Mouse (Mus musculus) left cerebral cortex, postnatal 36 days (tissue): ENCODE data around the gene Clrn1. TPM values are rescaled to one million over a fixed set of nuclear protein-coding genes. Genes with fewer than 3 reads are reported as not detected.
"Not testable (repeated sequence)": the region's sequence is repeated elsewhere in the genome, so short reads cannot be mapped to it uniquely, and the experiment has no call there.

Source experiments
- DNase-seq, 2 experiments: peaks; one replicate each; pipeline ENCODE4 v3.0.0; 2021 to 2022; ENCODE audit warnings: low spot score in 2 of 2, mixed read lengths in 1 of 2
- intact Hi-C: fragments of 180-260 bp; cut with DNase I; formaldehyde crosslinking; loops from one replicate; pipeline ENCODE4 v1.15.1; 2025
- total RNA-seq, 2 experiments: library from RNA; stranded (reverse); gene quantifications; 2 replicates each; pipeline ENCODE4 v1.2.3; 2021

Clrn1 gene
- under 1 TPM; 0.77 to 0.99 TPM for total RNA-seq

DNA sequence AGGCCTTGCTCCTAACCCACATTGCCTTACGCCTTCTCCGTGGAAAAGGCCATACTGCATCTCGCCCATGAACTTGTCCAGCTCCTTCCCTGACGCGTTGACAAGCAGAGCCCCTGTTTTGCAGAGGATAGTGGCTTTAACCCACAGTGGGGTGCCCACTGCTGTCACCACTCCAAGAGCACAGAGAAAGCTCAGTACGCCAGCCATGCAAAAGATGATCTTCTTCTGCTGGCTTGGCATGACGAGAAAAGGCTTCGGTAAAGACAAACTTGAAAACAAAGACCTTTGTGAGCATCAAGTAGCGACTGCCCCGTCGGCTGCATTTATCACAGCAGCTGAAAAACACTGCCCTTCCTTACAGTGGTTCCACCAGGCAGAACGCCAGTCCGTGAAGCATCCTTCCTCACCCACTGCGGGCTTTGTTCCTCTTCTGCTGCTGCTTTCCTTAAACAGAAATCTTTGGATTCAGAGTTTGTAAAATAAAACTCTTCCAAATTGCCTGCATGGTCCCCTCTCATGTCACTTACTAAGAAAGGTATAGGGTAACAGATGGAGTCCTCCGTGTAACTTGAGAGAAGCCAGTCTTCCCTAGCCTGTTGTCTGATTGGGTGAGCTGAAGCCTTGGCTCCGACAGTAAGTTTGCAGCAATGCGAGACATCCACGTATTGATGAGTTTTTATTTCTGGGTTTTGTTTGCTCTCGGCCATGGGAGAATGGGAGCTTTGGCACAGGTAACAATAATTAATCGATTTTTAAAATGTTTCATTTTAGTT is at the start of gene Clrn1:
Gene Clrn1, minus strand, starts transcription at position 540 of the 773 bp plus-strand sequence.
- intact Hi-C loops: no loop called here
- DNase-seq: peak in 1 of 2 experiments; percentile 23

DNA sequence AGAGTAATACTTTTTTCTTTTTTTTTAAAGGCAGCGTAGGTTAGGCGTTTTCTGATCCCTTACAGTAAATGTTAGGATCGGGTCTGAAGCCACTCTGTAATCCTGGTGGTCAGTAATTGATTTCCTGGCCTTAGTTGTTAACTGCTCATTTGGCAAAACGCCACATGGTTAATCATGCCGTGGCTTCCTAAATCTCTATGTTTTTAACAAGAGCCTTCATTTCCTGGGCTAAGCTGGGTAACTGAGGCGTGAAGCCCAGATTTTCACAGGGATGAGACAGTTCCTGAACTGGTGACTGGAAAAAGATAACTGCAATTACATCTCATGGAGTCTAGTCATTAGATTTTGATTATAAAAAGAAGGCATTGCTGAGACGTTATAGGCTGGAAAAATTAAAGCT is 38.9 kb upstream of the Clrn1 start:
- no peak for DNase-seq
- intact Hi-C loops: no loop called here

- intact Hi-C loops: no loop called here
- DNase-seq: no peak
These were observed 38.0 kb upstream of the Clrn1 start for GRCm38 (mm10) chr3:58923140-58923539.

GRCm38 (mm10) chr3:58922636-58923035 is 37.5 kb upstream of the Clrn1 start:
- no peak for DNase-seq
- intact Hi-C loops: no loop called here

DNA sequence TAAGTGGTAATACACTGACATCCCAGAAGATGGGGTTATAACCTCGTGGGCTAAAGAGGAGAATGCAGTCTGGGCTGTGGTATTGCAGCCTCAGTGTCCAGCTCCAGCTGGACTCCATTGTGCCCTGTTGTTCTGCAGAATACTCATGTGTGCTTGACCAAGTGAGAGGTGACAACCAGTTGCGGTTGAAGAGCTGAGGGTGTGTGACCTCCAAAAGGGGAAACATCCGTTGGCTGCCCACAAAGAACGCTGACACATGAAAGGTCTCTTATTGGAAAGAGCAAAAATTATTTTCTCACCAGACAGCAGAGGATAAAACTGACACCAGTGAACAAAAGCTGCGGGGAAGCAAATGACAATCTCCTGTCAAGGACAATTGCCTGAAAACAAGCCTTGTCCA is 36.2 kb upstream of the Clrn1 start:
- intact Hi-C loops: no loop called here
- DNase-seq: no peak

DNA sequence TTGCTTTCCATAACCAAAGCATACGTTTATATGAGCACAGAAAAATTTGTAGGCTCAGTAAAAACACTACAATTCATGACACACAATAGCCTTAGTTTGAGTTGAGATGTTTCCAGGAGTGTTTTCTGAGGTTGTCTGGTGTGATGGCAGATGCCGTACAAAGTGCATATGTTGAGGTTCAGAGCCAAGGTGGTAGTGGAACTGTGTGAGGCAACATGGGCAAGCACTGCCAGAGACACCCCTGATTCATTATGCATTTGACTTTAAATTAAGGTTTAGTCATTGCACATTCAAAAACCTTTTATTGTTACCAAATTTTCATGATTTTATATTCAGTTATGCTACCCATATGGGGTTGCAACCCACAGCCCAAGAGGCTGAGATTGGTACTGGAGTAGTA is 19.5 kb upstream of the Clrn1 start:
- intact Hi-C loops: no loop called here
- DNase-seq: no peak

- intact Hi-C loops: no loop called here
- no peak for DNase-seq
These were observed 17.1 kb upstream of the Clrn1 start for GRCm38 (mm10) chr3:58902051-58902758.

- intact Hi-C loops: no loop called here
- no peak for DNase-seq
These were observed 10.0 kb upstream of the Clrn1 start for GRCm38 (mm10) chr3:58895131-58895530.

DNA sequence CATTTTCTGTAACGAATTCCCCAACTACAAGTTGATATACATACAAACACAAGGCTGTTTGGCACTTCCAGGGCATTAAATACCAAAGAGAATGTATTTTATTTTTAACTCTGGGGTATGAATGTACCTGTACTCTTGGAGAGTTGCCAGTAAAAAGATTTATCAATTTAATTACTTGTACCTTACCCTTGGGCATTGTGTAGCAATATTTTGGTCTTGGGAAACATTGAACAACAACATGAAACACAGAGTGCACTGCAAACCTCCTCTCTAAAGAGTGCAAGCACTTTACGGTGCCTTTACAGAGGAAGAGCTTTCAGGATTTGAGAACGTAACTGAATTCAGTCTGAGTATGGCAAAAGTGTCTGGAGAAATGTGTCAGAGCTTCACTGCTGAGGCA is 9.4 kb upstream of the Clrn1 start:
- DNase-seq: no peak
- intact Hi-C loops: no loop called here

GRCm38 (mm10) chr3:58889670-58890069 is 4.5 kb upstream of the Clrn1 start:
- intact Hi-C loops: no loop called here
- DNase-seq: no peak

GRCm38 (mm10) chr3:58888131-58888715 is 3.1 kb upstream of the Clrn1 start:
- intact Hi-C loops: no loop called here

DNA sequence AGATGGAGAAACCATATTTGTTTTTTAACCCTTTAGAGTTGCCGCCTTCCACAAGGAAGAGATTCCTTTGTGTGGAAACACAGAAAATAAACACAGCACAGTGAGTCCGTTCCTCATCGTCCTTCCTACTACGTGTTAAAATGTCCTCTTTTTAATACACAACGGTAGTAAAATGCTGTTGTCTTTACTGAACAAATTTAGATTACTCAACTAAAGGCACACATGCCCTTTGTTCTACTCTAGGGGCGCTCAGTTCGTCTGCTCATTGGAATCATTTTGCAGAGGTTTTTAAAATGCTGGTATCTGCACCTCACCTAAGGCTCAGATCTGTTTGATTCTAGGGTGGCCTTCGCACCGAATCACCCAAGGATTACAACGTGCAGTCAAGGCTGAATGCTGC is 2.6 kb upstream of the Clrn1 start:
- no peak for DNase-seq
- intact Hi-C loops: no loop called here

More at GRCm38 (mm10) chr3:58888131-58888715, 3.1 kb upstream of the Clrn1 start:
- no peak for DNase-seq

DNA sequence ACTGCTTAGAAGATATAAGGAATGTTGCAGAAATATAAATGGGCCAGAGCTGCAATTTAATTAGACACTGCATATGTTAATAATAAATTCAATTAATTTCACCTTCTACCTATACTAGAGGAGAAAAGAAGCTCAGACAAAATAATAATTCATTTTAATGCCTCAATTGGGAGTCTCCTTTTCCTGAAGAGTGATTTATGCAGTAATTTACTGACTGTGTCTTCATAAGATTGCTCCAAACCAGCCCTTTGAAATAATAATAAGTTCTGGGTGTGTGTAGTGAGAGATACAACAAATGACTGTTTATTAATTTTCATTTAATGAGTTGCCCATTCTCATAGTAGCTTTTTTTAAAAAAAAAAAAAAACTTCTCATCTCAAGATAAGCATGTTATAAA is 1.6 kb downstream of the Clrn1 start:
- intact Hi-C loops: no loop called here
- no peak for DNase-seq

- intact Hi-C loops: no loop called here
- peak in 1 of 2 experiments; percentile 7 for DNase-seq
These were observed 2.1 kb downstream of the Clrn1 start for GRCm38 (mm10) chr3:58882878-58883510.

- intact Hi-C loops: no loop called here
- no peak for DNase-seq
These were observed 4.1 kb downstream of the Clrn1 start for GRCm38 (mm10) chr3:58881016-58881415.

- no peak for DNase-seq
- intact Hi-C loops: no loop called here
These were observed 5.0 kb downstream of the Clrn1 start for GRCm38 (mm10) chr3:58880181-58880580.

- intact Hi-C loops: not testable (repeated sequence)
These were observed 13.3 kb downstream of the Clrn1 start for GRCm38 (mm10) chr3:58871882-58872281.

DNA sequence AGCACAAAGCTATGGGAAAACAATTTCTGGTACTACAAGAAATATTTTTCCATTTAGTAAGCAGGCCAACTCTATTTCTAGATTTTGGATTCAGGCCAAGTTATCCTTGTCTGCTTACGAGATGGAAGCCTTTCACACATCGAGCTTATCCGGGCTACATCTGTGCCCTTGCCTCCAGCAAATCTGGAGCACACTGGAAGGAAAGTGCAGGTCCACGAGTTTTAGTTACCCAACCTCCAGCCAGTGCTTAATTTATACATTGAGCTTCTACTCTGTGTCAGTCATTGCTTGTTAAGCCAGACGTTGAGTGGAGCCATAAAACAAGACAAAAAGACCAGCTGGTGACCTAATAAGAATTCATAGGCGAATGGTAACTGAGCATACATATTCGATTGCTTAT is 19.4 kb downstream of the Clrn1 start:
- DNase-seq: no peak
- intact Hi-C loops: no loop called here

More at GRCm38 (mm10) chr3:58871882-58872281, 13.3 kb downstream of the Clrn1 start:
- not testable (repeated sequence) for DNase-seq

- intact Hi-C loops: no loop called here
These were observed 22.2 kb downstream of the Clrn1 start for GRCm38 (mm10) chr3:58862976-58863375.

DNA sequence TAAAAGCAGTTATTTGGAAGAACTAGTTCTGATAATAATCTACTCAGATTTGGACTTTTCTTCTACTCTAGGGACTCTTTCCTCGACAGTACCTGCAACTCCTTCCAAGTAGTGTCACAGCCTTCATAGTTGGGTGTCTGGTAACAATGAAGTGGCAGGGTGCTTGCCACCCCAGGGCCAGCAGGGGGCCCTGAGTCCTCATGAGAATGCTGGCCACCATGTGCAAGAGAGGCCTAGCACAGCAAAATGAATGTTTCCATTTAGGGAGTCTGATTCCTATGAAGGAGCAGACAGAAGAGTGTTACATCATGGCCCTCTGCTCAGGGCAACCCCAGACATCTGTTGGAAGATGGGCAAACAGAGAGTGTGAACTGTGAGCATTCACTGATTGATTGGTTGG is 41.7 kb downstream of the Clrn1 start:
- DNase-seq: no peak

More at GRCm38 (mm10) chr3:58862976-58863375, 22.2 kb downstream of the Clrn1 start:
- DNase-seq: no peak

More for the DNA sequence above, 41.7 kb downstream of the Clrn1 start:
- intact Hi-C loops: no loop called here
